Comparison of ENCODE assay signal across 8 mouse cellular contexts in the genomic region with DNA sequence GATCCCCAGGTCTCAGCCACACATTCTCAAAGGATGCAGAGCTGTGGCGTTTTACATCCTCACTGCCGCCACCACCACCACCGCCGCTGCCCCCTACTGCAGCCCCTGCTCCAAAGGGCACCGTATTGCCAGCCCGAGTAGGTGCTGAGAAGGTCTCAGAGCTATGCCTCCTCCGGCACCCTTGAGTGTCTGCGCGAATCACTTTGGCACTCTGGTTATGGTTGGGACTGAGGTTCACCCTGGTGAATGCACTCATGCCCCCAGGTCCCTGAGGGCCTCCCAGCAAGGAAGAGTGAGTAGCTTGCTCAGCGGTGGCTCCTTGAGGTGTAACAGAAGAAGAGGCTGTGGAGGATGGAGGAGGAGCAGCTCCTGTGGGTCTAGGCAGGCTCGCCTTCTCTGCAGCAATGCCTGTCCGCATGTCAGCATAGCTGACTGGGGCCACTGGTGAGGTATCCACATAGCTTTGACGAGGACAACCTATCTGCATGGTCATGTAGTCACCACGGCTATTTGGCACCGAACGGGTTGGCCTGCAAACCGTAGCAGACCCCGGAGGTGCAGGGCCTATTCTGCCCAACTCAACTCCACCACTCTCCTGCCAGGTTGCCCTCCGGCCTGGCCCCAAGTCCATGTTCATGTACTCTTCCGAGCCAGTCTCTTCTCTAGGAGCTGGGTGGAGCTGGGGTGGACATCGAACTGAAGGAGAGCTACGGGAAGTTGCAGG. TPM values are rescaled to one million over a fixed set of nuclear protein-coding genes. Genes with fewer than 3 reads are reported as not detected.
A peak's percentile ranks its signal among the peaks of the same experiment; 100 is the strongest.
DNase-seq lines count a peak whose midpoint lies in the region; ATAC-seq and TF ChIP-seq lines count a peak whose summit lies in the region.

No protein-coding gene starts in this region.

- ATAC-seq in lung, embryonic 15.5 days (ENCODE audit: borderline replicate concordance, extremely low read depth, low FRiP score, low TSS enrichment), result no peak
- ATAC-seq in intestine, embryonic 14.5 days (replicated peaks; ENCODE audit: low FRiP score, low TSS enrichment, low read depth), result no peak
- no peak for ATAC-seq in liver, postnatal 0 days
- no peak for ATAC-seq in monocyte, adult 5-6 weeks (replicated peaks; ENCODE audit: insufficient number of reproducible peaks, low FRiP score, low TSS enrichment, poor library complexity, severe bottlenecking)

- peaks cover under 1% of the 10 kb centered on the region; the same call in 1 of the 2 replicates for H3K36me3 ChIP-seq in lung, embryonic 15.5 days
- H3K36me3 ChIP-seq in intestine, embryonic 14.5 days (ENCODE audit: control insufficient read depth, insufficient read depth, low read length), result 0 out of 2 replicates have a peak, but pooled peaks cover 4% of the 10 kb centered on the region
- H3K36me3 ChIP-seq in liver, postnatal 0 days (replicated peaks; ENCODE audit: insufficient read depth, low read length), result no peaks in the 10 kb centered on the region

- TF ChIP-seq EP300 in liver, postnatal 0 days (IDR thresholded peaks at IDR 0.05; ENCODE audit: low read depth), result no peak

- H3K9me3 ChIP-seq in lung, embryonic 15.5 days, result no peaks in the 10 kb centered on the region
- no peaks in the 10 kb centered on the region for H3K9me3 ChIP-seq in intestine, embryonic 14.5 days (ENCODE audit: control insufficient read depth, low read length)
- H3K9me3 ChIP-seq in liver, postnatal 0 days (ENCODE audit: low read length), result no peaks in the 10 kb centered on the region

- peaks cover 33% of the 10 kb centered on the region for H3K4me1 ChIP-seq in lung, embryonic 15.5 days
- peaks cover 32% of the 10 kb centered on the region for H3K4me1 ChIP-seq in intestine, embryonic 14.5 days (replicated peaks; ENCODE audit: control insufficient read depth, insufficient read depth, low read length)
- peaks cover 22% of the 10 kb centered on the region for H3K4me1 ChIP-seq in liver, postnatal 0 days (ENCODE audit: insufficient read depth)

- TF ChIP-seq CTCF in liver, postnatal 0 days (IDR thresholded peaks at IDR 0.05; ENCODE audit: low read depth), result no peak

- H3K9ac ChIP-seq in lung, embryonic 15.5 days, result peak overlapping the region; percentile 60
- peak overlapping the region; percentile 5; the same call in 1 of the 2 replicates for H3K9ac ChIP-seq in intestine, embryonic 14.5 days (ENCODE audit: low read length)
- peak overlapping the region; percentile 59 for H3K9ac ChIP-seq in liver, postnatal 0 days (replicated peaks)

- peak overlapping the region; percentile 84 for H3K4me2 ChIP-seq in lung, embryonic 15.5 days
- H3K4me2 ChIP-seq in intestine, embryonic 14.5 days (ENCODE audit: low read length), result peak overlapping the region; percentile 59
- H3K4me2 ChIP-seq in liver, postnatal 0 days (ENCODE audit: low read depth, low read length), result peak overlapping the region; percentile 88

- no peak for DNase-seq in lung, postnatal 10 days
- peak; percentile 42 for DNase-seq in cerebellum, adult 9-10 months
- DNase-seq in gastrocnemius, postnatal 10 days, result peak; percentile 36
- DNase-seq in intestine, embryonic 14.5 days (ENCODE audit: low spot score), result no peak
- no peak for DNase-seq in liver, postnatal 0 days
- no peak for DNase-seq in urinary bladder, postnatal 4 days (ENCODE audit: low spot score in 2 of 2)

- peak overlapping the region; percentile 77 for H3K4me3 ChIP-seq in lung, embryonic 15.5 days
- H3K4me3 ChIP-seq in intestine, embryonic 14.5 days (ENCODE audit: low read depth, low read length), result peak overlapping the region; percentile 41
- H3K4me3 ChIP-seq in liver, postnatal 0 days (ENCODE audit: low read depth, low read length), result peak overlapping the region; percentile 36

- 0 out of 2 replicates have a peak, but pooled peaks cover 5% of the 10 kb centered on the region for H3K27me3 ChIP-seq in lung, embryonic 15.5 days
- 0 out of 2 replicates have a peak, but pooled peaks cover 2% of the 10 kb centered on the region for H3K27me3 ChIP-seq in intestine, embryonic 14.5 days (replicated peaks; ENCODE audit: control insufficient read depth, insufficient read depth, low read length)
- H3K27me3 ChIP-seq in liver, postnatal 0 days (ENCODE audit: insufficient read depth, low read length), result peaks cover 26% of the 10 kb centered on the region

- H3K27ac ChIP-seq in lung, embryonic 15.5 days, result peak overlapping the region; percentile 54
- no peak overlapping the region for H3K27ac ChIP-seq in intestine, embryonic 14.5 days (ENCODE audit: low read depth)
- no peak overlapping the region for H3K27ac ChIP-seq in liver, postnatal 0 days (ENCODE audit: low read depth)

- 33% methylated on average over 22 of the region's 22 CpGs for whole genome bisulfite sequencing in lung, embryonic 15.5 days
- WGBS in intestine, embryonic 14.5 days, result 72% methylated on average over 22 of the region's 22 CpGs
- whole genome bisulfite sequencing in liver, postnatal 0 days (ENCODE audit: insufficient replicate concordance), result 62% methylated on average over 22 of the region's 22 CpGs

RNA-seq across cellular contexts. Expression of gene Irs1, which starts 4.0 kb away (rescaled TPM):
- 11.8 and 12.7 TPM in 2 replicates for polyA plus RNA-seq in lung, embryonic 15.5 days (2015; fragmentation: Nextera tagmentation; extraction: Ambion mirVana)
- 10 to 100 TPM; 62.4 to 76.2 TPM for total RNA-seq in gastrocnemius, postnatal 10 days (2021)
- polyA plus RNA-seq in intestine, embryonic 14.5 days (2014; fragmentation: Nextera tagmentation; extraction: Ambion mirVana), result 3.9 and 4.0 TPM in 2 replicates
- 1.2 and 1.4 TPM in 2 replicates for polyA plus RNA-seq in liver, postnatal 0 days (2015; fragmentation: Nextera tagmentation; extraction: Ambion mirVana)
- 0.21 TPM in 1 of 3 replicates, not detected in the others for total RNA-seq in monocyte, adult 5-6 weeks (2017)

RNA-seq across cellular contexts. Expression of gene Rhbdd1, which starts 29.0 kb away (rescaled TPM):
- 10.6 and 11.7 TPM in 2 replicates for polyA plus RNA-seq in lung, embryonic 15.5 days (2015; fragmentation: Nextera tagmentation; extraction: Ambion mirVana)
- 10 to 100 TPM; 12.2 to 13.2 TPM for total RNA-seq in gastrocnemius, postnatal 10 days (2021)
- polyA plus RNA-seq in intestine, embryonic 14.5 days (2014; fragmentation: Nextera tagmentation; extraction: Ambion mirVana), result 5.3 and 6.8 TPM in 2 replicates
- polyA plus RNA-seq in liver, postnatal 0 days (2015; fragmentation: Nextera tagmentation; extraction: Ambion mirVana), result 4.7 and 5.9 TPM in 2 replicates
- total RNA-seq in monocyte, adult 5-6 weeks (2017), result 20.5 to 28.8 TPM (median 20.9 TPM) in 3 replicates

RNA-seq across cellular contexts. Expression of gene Gm9747, which starts 54.3 kb away (rescaled TPM):
- polyA plus RNA-seq in lung, embryonic 15.5 days (2015; fragmentation: Nextera tagmentation; extraction: Ambion mirVana), result 35.0 TPM in 2 replicates
- not detected for total RNA-seq in gastrocnemius, postnatal 10 days (2021)
- 13.0 and 14.2 TPM in 2 replicates for polyA plus RNA-seq in intestine, embryonic 14.5 days (2014; fragmentation: Nextera tagmentation; extraction: Ambion mirVana)
- 3.4 and 3.9 TPM in 2 replicates for polyA plus RNA-seq in liver, postnatal 0 days (2015; fragmentation: Nextera tagmentation; extraction: Ambion mirVana)
- total RNA-seq in monocyte, adult 5-6 weeks (2017), result not detected in 3 replicates

Comparison
In these comparisons a context has a peak if more than half of its experiments do, and no peak if none do; other contexts are left out.
1. H3K9ac ChIP-seq: peak in every context shown above with its lines; median percentile 60 in lung, embryonic 15.5 days; 59 in liver, postnatal 0 days; 5 in intestine, embryonic 14.5 days.
2. DNase-seq: peak in cerebellum, adult 9-10 months (single experiment) and gastrocnemius, postnatal 10 days (single experiment); none in lung, postnatal 10 days (single experiment), intestine, embryonic 14.5 days (single experiment), liver, postnatal 0 days (single experiment) and urinary bladder, postnatal 4 days (0 of 2).
3. Peak in every context shown above with its lines, with median percentiles within 50 percentile points of each other: H3K4me2 ChIP-seq and H3K4me3 ChIP-seq.